8 mouse cellular contexts compared by ENCODE assay signal in the genomic region with DNA sequence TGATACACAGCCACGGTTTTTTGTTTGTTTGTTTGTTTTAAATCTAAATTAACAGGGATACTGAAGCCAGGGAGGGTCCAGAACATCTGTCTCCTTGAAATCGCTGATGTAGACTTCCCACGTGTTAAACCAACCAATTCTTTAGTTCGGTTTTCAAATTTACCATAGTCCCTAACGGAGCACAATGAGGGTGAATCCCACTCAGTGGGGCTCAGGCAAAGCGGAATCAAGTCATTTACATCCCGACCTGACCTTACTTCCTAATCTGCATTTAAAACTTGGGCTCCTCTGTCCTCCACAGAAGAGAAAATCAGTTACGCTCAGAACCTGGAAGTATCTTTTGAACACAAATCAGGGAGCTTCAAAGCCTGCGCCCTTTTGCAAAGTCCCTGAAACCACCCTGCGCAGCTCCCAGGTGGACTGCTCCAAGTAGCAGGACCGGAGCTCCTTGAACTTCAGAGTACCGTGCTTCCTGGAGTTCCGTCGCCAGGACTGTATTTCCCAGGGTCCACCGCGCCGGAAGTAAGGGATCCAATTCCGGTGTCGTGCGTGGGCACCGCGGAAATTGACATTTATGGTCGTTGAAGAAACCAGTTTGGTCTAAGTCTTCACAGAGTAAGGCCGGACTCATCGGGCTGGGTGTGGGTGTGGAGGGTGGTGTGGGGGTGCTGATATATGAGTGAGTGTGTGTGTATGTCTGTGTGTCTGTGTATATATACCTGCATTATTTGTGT. TPM values are rescaled to one million over a fixed set of nuclear protein-coding genes. Genes with fewer than 3 reads are reported as not detected.
DNase-seq lines count a peak whose midpoint lies in the region; ATAC-seq and TF ChIP-seq lines count a peak whose summit lies in the region.

No protein-coding gene starts in this region.

- H3K9ac ChIP-seq in embryonic facial prominence, embryonic 13.5 days, result peak overlapping the region; percentile 82
- peak overlapping the region; percentile 56 for H3K9ac ChIP-seq in heart, adult 2 months (ENCODE audit: low read depth, low read length)
- peak overlapping the region; percentile 75 for H3K9ac ChIP-seq in limb, embryonic 13.5 days
- peak overlapping the region; percentile 66 for H3K9ac ChIP-seq in midbrain, embryonic 16.5 days (ENCODE audit: low read depth, low read length)

- peak; percentile 69 for DNase-seq in 3134 (ENCODE audit: extremely low read depth, insufficient read length, low spot score)
- DNase-seq in adrenal gland, postnatal 36 days, result peak; percentile 89 to 91
- DNase-seq in heart, adult 2 months, result peak; percentile 88
- DNase-seq in kidney, adult 8-10 months, result peak; percentile 82 to 88
- DNase-seq in spleen, postnatal 10 days (ENCODE audit: low spot score in 2 of 2), result peak; percentile 63 to 77

- no peaks in the 10 kb centered on the region for H3K27me3 ChIP-seq in embryonic facial prominence, embryonic 13.5 days
- H3K27me3 ChIP-seq in heart, adult 2 months (ENCODE audit: control insufficient read depth, insufficient read depth, low read length), result no peaks in the 10 kb centered on the region
- no peaks in the 10 kb centered on the region for H3K27me3 ChIP-seq in limb, embryonic 13.5 days
- no peaks in the 10 kb centered on the region for H3K27me3 ChIP-seq in midbrain, embryonic 16.5 days (ENCODE audit: control insufficient read depth, insufficient read depth, low read depth, low read length)

- peaks cover 19% of the 10 kb centered on the region for H3K36me3 ChIP-seq in embryonic facial prominence, embryonic 13.5 days
- H3K36me3 ChIP-seq in heart, adult 2 months (ENCODE audit: control insufficient read depth, insufficient read depth, low read length), result no peaks in the 10 kb centered on the region
- H3K36me3 ChIP-seq in limb, embryonic 13.5 days, result peaks cover 17% of the 10 kb centered on the region
- H3K36me3 ChIP-seq in midbrain, embryonic 16.5 days (ENCODE audit: control insufficient read depth, insufficient read depth, low read length), result no peaks in the 10 kb centered on the region; the same call in 1 of the 2 replicates

- H3K27ac ChIP-seq in embryonic facial prominence, embryonic 13.5 days, result peak overlapping the region; percentile 80
- H3K27ac ChIP-seq in heart, adult 2 months, result peak overlapping the region; percentile 81
- peak overlapping the region; percentile 70; the same call in 1 of the 2 replicates for H3K27ac ChIP-seq in limb, embryonic 13.5 days
- H3K27ac ChIP-seq in midbrain, embryonic 16.5 days (ENCODE audit: low read length), result peak overlapping the region; percentile 54

- intact Hi-C loops in heart, adult 2 months (cut with DNase I), result loop anchor here (2.0 to 5.0 kb wide), 3 partner anchors 54 to 312 kb away; a partner anchor contains a TSS

- ATAC-seq in embryonic facial prominence, embryonic 13.5 days (ENCODE audit: insufficient number of reproducible peaks, insufficient read depth, low FRiP score, low TSS enrichment, low read depth), result peak; percentile 83
- ATAC-seq in limb, embryonic 13.5 days (ENCODE audit: low FRiP score, low read depth), result peak; percentile 88
- ATAC-seq in midbrain, embryonic 16.5 days, result peak; percentile 94

- H3K79me2 ChIP-seq in heart, adult 2 months (replicated peaks; ENCODE audit: control insufficient read depth, insufficient read depth, low read length), result no peaks in the 10 kb centered on the region

- H3K9me3 ChIP-seq in embryonic facial prominence, embryonic 13.5 days, result no peaks in the 10 kb centered on the region
- no peaks in the 10 kb centered on the region for H3K9me3 ChIP-seq in limb, embryonic 13.5 days
- no peaks in the 10 kb centered on the region for H3K9me3 ChIP-seq in midbrain, embryonic 16.5 days (replicated peaks; ENCODE audit: control insufficient read depth, low read length, poor library complexity, severe bottlenecking)

- peaks cover 7% of the 10 kb centered on the region for H3K4me1 ChIP-seq in embryonic facial prominence, embryonic 13.5 days
- H3K4me1 ChIP-seq in heart, adult 2 months (ENCODE audit: control insufficient read depth, insufficient read depth, low read length), result peaks cover 1% of the 10 kb centered on the region
- peaks cover 3% of the 10 kb centered on the region; the same call in 1 of the 2 replicates for H3K4me1 ChIP-seq in limb, embryonic 13.5 days
- peaks cover 8% of the 10 kb centered on the region for H3K4me1 ChIP-seq in midbrain, embryonic 16.5 days (ENCODE audit: control insufficient read depth, insufficient read depth, low read length)

- TF ChIP-seq EP300 in heart, adult 2 months (IDR thresholded peaks at IDR 0.05; ENCODE audit: insufficient read depth, low read depth, low read length), result no peak; the same call in 1 of the 2 replicates

- WGBS in embryonic facial prominence, embryonic 13.5 days, result 1% methylated on average over 25 of the region's 25 CpGs
- WGBS in heart, adult 2 months, result under 1% methylated on average over 25 of the region's 25 CpGs
- under 1% methylated on average over 25 of the region's 25 CpGs for WGBS in limb, embryonic 13.5 days
- under 1% methylated on average over 25 of the region's 25 CpGs for WGBS in midbrain, embryonic 16.5 days

- H3K4me3 ChIP-seq in embryonic facial prominence, embryonic 13.5 days, result peak overlapping the region; percentile 76
- peak overlapping the region; percentile 67 for H3K4me3 ChIP-seq in heart, adult 2 months
- peak overlapping the region; percentile 65 for H3K4me3 ChIP-seq in limb, embryonic 13.5 days
- H3K4me3 ChIP-seq in midbrain, embryonic 16.5 days (ENCODE audit: low read depth, low read length), result peak overlapping the region; percentile 70

- TF ChIP-seq POLR2A in heart, adult 2 months (IDR thresholded peaks at IDR 0.05; ENCODE audit: insufficient read depth, low read depth, low read length), result peak; percentile 90

- H3K4me2 ChIP-seq in embryonic facial prominence, embryonic 13.5 days, result peak overlapping the region; percentile 87
- H3K4me2 ChIP-seq in limb, embryonic 13.5 days (replicated peaks), result peak overlapping the region; percentile 81
- peak overlapping the region; percentile 79 for H3K4me2 ChIP-seq in midbrain, embryonic 16.5 days (ENCODE audit: low read length)

- no peak for TF ChIP-seq CTCF in heart, adult 2 months (IDR thresholded peaks at IDR 0.05)

RNA-seq across cellular contexts. Expression of a gene that starts 2.5 kb away (rescaled TPM):
- total RNA-seq in adrenal gland, postnatal 36 days (2021), result 1 to 10 TPM; 7.1 to 7.7 TPM
- 2.7 and 2.9 TPM in 2 replicates for polyA plus RNA-seq in embryonic facial prominence, embryonic 13.5 days (2015; fragmentation: Nextera tagmentation; extraction: Ambion mirVana)
- 1 to 10 TPM; 5.1 to 5.2 TPM for total RNA-seq in heart, adult 2 months (2021)
- polyA plus RNA-seq in heart, adult 2 months (2012; rRNA removed), result 0.68 and 1.4 TPM in 2 replicates
- 2.7 TPM in 2 replicates for polyA plus RNA-seq in limb, embryonic 13.5 days (2015; fragmentation: Nextera tagmentation; extraction: Ambion mirVana)
- polyA plus RNA-seq in midbrain, embryonic 16.5 days (2015; fragmentation: Nextera tagmentation; extraction: Ambion mirVana), result 1.4 and 2.0 TPM in 2 replicates

RNA-seq across cellular contexts. Expression of a gene that starts 33.9 kb away (rescaled TPM):
- total RNA-seq in adrenal gland, postnatal 36 days (2021), result 1 to 10 TPM; 3.1 to 4.1 TPM
- polyA plus RNA-seq in embryonic facial prominence, embryonic 13.5 days (2015; fragmentation: Nextera tagmentation; extraction: Ambion mirVana), result 9.5 and 10.0 TPM in 2 replicates
- total RNA-seq in heart, adult 2 months (2021), result 1 to 10 TPM; 2.8 to 3.1 TPM
- polyA plus RNA-seq in heart, adult 2 months (2012; rRNA removed), result 0.62 and 1.5 TPM in 2 replicates
- 9.1 and 10.2 TPM in 2 replicates for polyA plus RNA-seq in limb, embryonic 13.5 days (2015; fragmentation: Nextera tagmentation; extraction: Ambion mirVana)
- 10.8 and 12.1 TPM in 2 replicates for polyA plus RNA-seq in midbrain, embryonic 16.5 days (2015; fragmentation: Nextera tagmentation; extraction: Ambion mirVana)

RNA-seq across cellular contexts. Expression of a gene that starts 52.9 kb away (rescaled TPM):
- total RNA-seq in adrenal gland, postnatal 36 days (2021), result 1 to 10 TPM; 4.6 to 5.4 TPM
- polyA plus RNA-seq in embryonic facial prominence, embryonic 13.5 days (2015; fragmentation: Nextera tagmentation; extraction: Ambion mirVana), result 4.2 and 5.1 TPM in 2 replicates
- total RNA-seq in heart, adult 2 months (2021), result 1 to 10 TPM; 2.5 to 3.4 TPM
- polyA plus RNA-seq in heart, adult 2 months (2012; rRNA removed), result 0.47 and 1.8 TPM in 2 replicates
- polyA plus RNA-seq in limb, embryonic 13.5 days (2015; fragmentation: Nextera tagmentation; extraction: Ambion mirVana), result 3.4 and 3.6 TPM in 2 replicates
- 1.1 and 1.2 TPM in 2 replicates for polyA plus RNA-seq in midbrain, embryonic 16.5 days (2015; fragmentation: Nextera tagmentation; extraction: Ambion mirVana)

Comparison
In these comparisons a context has a peak if more than half of its experiments do, and no peak if none do; other contexts are left out.
1. Peak in every context shown above with its lines: DNase-seq, ATAC-seq, H3K4me3 ChIP-seq and H3K27ac ChIP-seq.